Mouse (Mus musculus): ENCODE data around the gene Aaed1.

DNA sequence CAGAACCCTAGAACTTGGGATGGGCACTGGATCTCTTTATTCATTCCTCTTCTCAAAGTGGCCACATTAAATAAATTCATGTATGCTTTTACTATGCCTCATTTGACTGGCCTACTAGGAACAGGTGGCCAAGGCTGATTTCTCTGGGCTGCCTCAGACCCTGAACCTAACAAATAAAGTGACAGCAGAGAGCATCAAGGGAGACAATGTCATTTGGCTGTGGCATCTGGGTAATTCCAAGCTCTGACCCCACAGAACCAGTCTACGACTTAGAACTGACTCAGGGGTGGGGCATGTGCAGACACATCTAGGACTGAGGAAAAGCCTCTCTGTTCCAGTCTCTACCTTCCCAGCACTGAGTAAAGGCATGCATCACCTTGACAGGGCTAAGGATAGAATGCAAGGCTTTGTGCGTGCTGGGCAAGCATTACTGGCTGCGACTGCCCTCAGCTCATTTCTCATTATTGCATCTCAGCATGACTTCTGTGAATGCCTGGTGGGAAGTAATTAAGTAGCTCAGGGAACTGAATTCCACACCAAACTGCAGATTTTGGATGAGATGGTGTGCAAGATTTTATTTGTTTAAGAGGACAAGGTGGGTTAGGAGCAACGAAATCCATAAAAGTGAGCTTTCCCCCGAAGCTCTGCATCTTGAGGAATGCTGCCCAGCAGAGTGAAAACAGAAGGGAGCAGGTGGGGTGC is 54.5 kb downstream of the Aaed1 start:
- TF ChIP-seq CTCF (IDR thresholded peaks at IDR 0.05; ENCODE audit: extremely low read depth, insufficient read length, insufficient replicate concordance, low read depth, low read length) (no peak), POLR2A (IDR thresholded peaks at IDR 0.05; ENCODE audit: low read depth, low read length) (no peak)

All from small intestine, adult 2 months (tissue).